Comparison of ENCODE assay signal across 8 mouse cellular contexts in genomic region chr1:172391807-172392581, GRCm38 (mm10). TPM values are rescaled to one million over a fixed set of nuclear protein-coding genes. Genes with fewer than 3 reads are reported as not detected.
A peak's percentile ranks its signal among the peaks of the same experiment; 100 is the strongest.
DNase-seq lines count a peak whose midpoint lies in the region; ATAC-seq lines count a peak whose summit lies in the region.

No protein-coding gene starts in this region.

- WGBS in embryonic facial prominence, embryonic 11.5 days = 33% methylated on average over 20 of the region's 20 CpGs
- WGBS in embryonic facial prominence, embryonic 10.5 days = 34% methylated on average over 20 of the region's 20 CpGs
- 24% methylated on average over 20 of the region's 20 CpGs for WGBS in neural tube, embryonic 11.5 days
- WGBS in limb, embryonic 10.5 days = 17% methylated on average over 20 of the region's 20 CpGs
- 19% methylated on average over 20 of the region's 20 CpGs for WGBS in stomach, embryonic 15.5 days

- DNase-seq in embryonic facial prominence, embryonic 11.5 days (ENCODE audit: low spot score) = no peak
- no peak for DNase-seq in embryonic facial prominence, embryonic 10.5 days (ENCODE audit: low spot score)
- DNase-seq in neural tube, embryonic 11.5 days (ENCODE audit: low spot score) = peak; percentile 19
- no peak for DNase-seq in neural tube, embryonic 10.5 days (ENCODE audit: extremely low spot score, low spot score)
- no peak for DNase-seq in limb, embryonic 10.5 days (ENCODE audit: low spot score)
- no peak for DNase-seq in layer of hippocampus, adult 11-12 months (ENCODE audit: low spot score)
- no peak for DNase-seq in cerebellum, adult 8-10 months

- no peak overlapping the region for H3K4me3 ChIP-seq in embryonic facial prominence, embryonic 11.5 days (ENCODE audit: low read depth, low read length)
- H3K4me3 ChIP-seq in embryonic facial prominence, embryonic 10.5 days = no peak overlapping the region
- no peak overlapping the region for H3K4me3 ChIP-seq in neural tube, embryonic 11.5 days (ENCODE audit: low read depth, low read length)
- H3K4me3 ChIP-seq in limb, embryonic 10.5 days = peak overlapping the region; percentile 36
- H3K4me3 ChIP-seq in stomach, embryonic 15.5 days (replicated peaks) = no peak overlapping the region

- ATAC-seq in embryonic facial prominence, embryonic 11.5 days (replicated peaks; ENCODE audit: insufficient number of reproducible peaks, low FRiP score, low TSS enrichment, low read depth) = no peak
- 0 out of 2 replicates have a peak, but pooled peaks have one; percentile 11 for ATAC-seq in neural tube, embryonic 11.5 days (ENCODE audit: insufficient read depth, low FRiP score, low TSS enrichment)
- ATAC-seq in stomach, embryonic 15.5 days (ENCODE audit: insufficient read depth, low FRiP score, low read depth) = 0 out of 2 replicates have a peak, but pooled peaks have one; percentile 22

- H3K9me3 ChIP-seq in embryonic facial prominence, embryonic 11.5 days (replicated peaks; ENCODE audit: control insufficient read depth, low read length) = no peaks in the 10 kb centered on the region
- no peaks in the 10 kb centered on the region for H3K9me3 ChIP-seq in embryonic facial prominence, embryonic 10.5 days
- no peaks in the 10 kb centered on the region for H3K9me3 ChIP-seq in neural tube, embryonic 11.5 days (ENCODE audit: control insufficient read depth, low read length)
- no peaks in the 10 kb centered on the region for H3K9me3 ChIP-seq in limb, embryonic 10.5 days (replicated peaks)
- H3K9me3 ChIP-seq in stomach, embryonic 15.5 days = no peaks in the 10 kb centered on the region

- H3K4me1 ChIP-seq in embryonic facial prominence, embryonic 11.5 days (ENCODE audit: control insufficient read depth, insufficient read depth, low read length) = no peaks in the 10 kb centered on the region
- peaks cover 5% of the 10 kb centered on the region for H3K4me1 ChIP-seq in embryonic facial prominence, embryonic 10.5 days
- no peaks in the 10 kb centered on the region for H3K4me1 ChIP-seq in neural tube, embryonic 11.5 days (ENCODE audit: control insufficient read depth, insufficient read depth, low read length)
- peaks cover 9% of the 10 kb centered on the region for H3K4me1 ChIP-seq in limb, embryonic 10.5 days
- no peaks in the 10 kb centered on the region for H3K4me1 ChIP-seq in stomach, embryonic 15.5 days

- no peaks in the 10 kb centered on the region for H3K27me3 ChIP-seq in embryonic facial prominence, embryonic 11.5 days (ENCODE audit: control insufficient read depth, insufficient read depth, low read length)
- peaks cover 28% of the 10 kb centered on the region for H3K27me3 ChIP-seq in embryonic facial prominence, embryonic 10.5 days (replicated peaks; ENCODE audit: low read depth, poor library complexity, severe bottlenecking)
- H3K27me3 ChIP-seq in neural tube, embryonic 11.5 days (ENCODE audit: control insufficient read depth, insufficient read depth, low read length) = no peaks in the 10 kb centered on the region
- H3K27me3 ChIP-seq in limb, embryonic 10.5 days (ENCODE audit: low read depth, poor library complexity, severe bottlenecking) = peaks cover 17% of the 10 kb centered on the region
- H3K27me3 ChIP-seq in stomach, embryonic 15.5 days (replicated peaks) = no peaks in the 10 kb centered on the region

- no peaks in the 10 kb centered on the region for H3K36me3 ChIP-seq in embryonic facial prominence, embryonic 11.5 days (replicated peaks; ENCODE audit: control insufficient read depth, insufficient read depth, low read depth, low read length)
- no peaks in the 10 kb centered on the region for H3K36me3 ChIP-seq in embryonic facial prominence, embryonic 10.5 days (replicated peaks)
- H3K36me3 ChIP-seq in neural tube, embryonic 11.5 days (ENCODE audit: control insufficient read depth, insufficient read depth, low read length) = no peaks in the 10 kb centered on the region
- H3K36me3 ChIP-seq in limb, embryonic 10.5 days = no peaks in the 10 kb centered on the region
- H3K36me3 ChIP-seq in stomach, embryonic 15.5 days = no peaks in the 10 kb centered on the region

- no peak overlapping the region for H3K27ac ChIP-seq in embryonic facial prominence, embryonic 11.5 days (replicated peaks; ENCODE audit: low read depth, low read length)
- H3K27ac ChIP-seq in embryonic facial prominence, embryonic 10.5 days (replicated peaks) = no peak overlapping the region
- no peak overlapping the region for H3K27ac ChIP-seq in neural tube, embryonic 11.5 days (ENCODE audit: low read depth, low read length)
- no peak overlapping the region for H3K27ac ChIP-seq in limb, embryonic 10.5 days
- H3K27ac ChIP-seq in stomach, embryonic 15.5 days = no peak overlapping the region

- H3K9ac ChIP-seq in embryonic facial prominence, embryonic 11.5 days (replicated peaks; ENCODE audit: low read length) = peak overlapping the region; percentile 13; the same call in 1 of the 2 replicates
- no peak overlapping the region for H3K9ac ChIP-seq in neural tube, embryonic 11.5 days (ENCODE audit: low read length)
- H3K9ac ChIP-seq in stomach, embryonic 15.5 days = no peak overlapping the region

- H3K4me2 ChIP-seq in embryonic facial prominence, embryonic 11.5 days (ENCODE audit: low read depth, low read length) = peak overlapping the region; percentile 13; the same call in 1 of the 2 replicates
- peak overlapping the region; percentile 24; the same call in 1 of the 2 replicates for H3K4me2 ChIP-seq in neural tube, embryonic 11.5 days (ENCODE audit: low read depth)
- peak overlapping the region; percentile 35 for H3K4me2 ChIP-seq in stomach, embryonic 15.5 days

RNA-seq across cellular contexts. Expression of gene Pigm, which starts 15.6 kb away (rescaled TPM):
- polyA plus RNA-seq in embryonic facial prominence, embryonic 11.5 days (2014; fragmentation: Nextera tagmentation; extraction: Ambion mirVana) = 11.4 and 12.3 TPM in 2 replicates
- polyA plus RNA-seq in embryonic facial prominence, embryonic 10.5 days (2016; fragmentation: Nextera tagmentation; extraction: Ambion mirVana) = 10.2 and 11.1 TPM in 2 replicates
- polyA plus RNA-seq in neural tube, embryonic 11.5 days (2014; fragmentation: Nextera tagmentation; extraction: Ambion mirVana) = 14.2 and 15.1 TPM in 2 replicates
- 9.9 and 10.5 TPM in 2 replicates for polyA plus RNA-seq in limb, embryonic 10.5 days (2016; fragmentation: Nextera tagmentation; extraction: Ambion mirVana)
- polyA plus RNA-seq in stomach, embryonic 15.5 days (2015; fragmentation: Nextera tagmentation; extraction: Ambion mirVana) = 6.1 and 6.7 TPM in 2 replicates

RNA-seq across cellular contexts. Expression of gene Kcnj10, which starts 51.0 kb away (rescaled TPM):
- polyA plus RNA-seq in embryonic facial prominence, embryonic 11.5 days (2014; fragmentation: Nextera tagmentation; extraction: Ambion mirVana) = 0.07 and 0.11 TPM in 2 replicates
- polyA plus RNA-seq in embryonic facial prominence, embryonic 10.5 days (2016; fragmentation: Nextera tagmentation; extraction: Ambion mirVana) = 0.09 and 0.15 TPM in 2 replicates
- 0.85 and 0.93 TPM in 2 replicates for polyA plus RNA-seq in neural tube, embryonic 11.5 days (2014; fragmentation: Nextera tagmentation; extraction: Ambion mirVana)
- polyA plus RNA-seq in limb, embryonic 10.5 days (2016; fragmentation: Nextera tagmentation; extraction: Ambion mirVana) = 0.05 TPM in 2 replicates
- 0.10 and 0.17 TPM in 2 replicates for polyA plus RNA-seq in stomach, embryonic 15.5 days (2015; fragmentation: Nextera tagmentation; extraction: Ambion mirVana)
